In the genomic region with DNA sequence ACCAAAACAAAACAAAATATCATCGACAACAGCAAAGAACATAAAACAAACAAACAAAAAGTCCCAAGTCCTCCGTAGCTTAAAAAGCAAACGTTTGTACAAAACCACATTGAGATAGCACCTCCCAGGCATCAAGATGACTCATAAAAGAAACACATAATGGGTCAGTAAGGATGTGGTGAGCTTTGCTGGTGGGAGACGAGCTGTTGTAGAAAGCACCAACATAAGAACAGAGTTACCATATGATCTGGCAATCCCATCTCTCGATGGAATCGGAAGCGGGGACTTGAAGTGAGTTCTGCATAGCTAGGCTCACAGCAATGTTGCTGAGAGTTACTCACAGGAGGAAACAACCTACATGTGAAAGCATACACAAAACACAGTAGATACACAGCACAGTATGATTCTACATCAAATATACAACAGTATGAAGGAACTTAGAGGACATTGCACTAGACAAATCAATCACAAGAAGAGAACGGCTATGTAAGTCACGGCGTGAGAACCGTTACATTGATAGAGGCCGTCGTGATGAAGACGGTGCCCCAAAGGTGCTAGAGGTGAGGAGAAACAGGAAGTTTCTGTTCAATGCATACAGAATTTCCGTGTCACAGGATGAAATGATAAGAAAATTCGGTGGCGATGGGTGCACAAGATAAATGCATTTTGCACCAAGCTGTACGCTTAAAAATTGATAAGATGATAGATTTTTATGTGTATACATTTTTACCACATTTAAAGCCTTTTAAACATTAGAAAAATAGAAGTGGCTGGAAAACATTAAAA, we compare ENCODE assay signal across 1 mouse cellular context.
A peak's percentile ranks its signal among the peaks of the same experiment; 100 is the strongest.
TF ChIP-seq lines count a peak whose summit lies in the region.

No protein-coding gene starts in this region.

TF ChIP-seq in CH12.LX, 34 proteins besides CTCF, POLR2A, EP300 and RAD21 (continued from another document):
- peak; percentile 51; the same call in 1 of the 2 replicates for TF ChIP-seq CHD1 (IDR thresholded peaks at IDR 0.05; ENCODE audit: low read depth, low read length)
